Mouse (Mus musculus) right cerebral cortex, postnatal 10 days (tissue): ENCODE measurements around the gene Tesk2.

Source experiments
- DNase-seq, 2 experiments: peaks; one replicate each; pipeline ENCODE4 v3.0.0; 2021; ENCODE audit warnings: low spot score in 2 of 2

Tesk2 gene

GRCm38 (mm10) chr4:116719396-116719795 lies 1.4 kb upstream of the Tesk2 start:
- DNase-seq, result peak; percentile 78 to 85

GRCm38 (mm10) chr4:116721098-116721628 lies 415 bp downstream of the Tesk2 start:
- DNase-seq, result no peak

DNA sequence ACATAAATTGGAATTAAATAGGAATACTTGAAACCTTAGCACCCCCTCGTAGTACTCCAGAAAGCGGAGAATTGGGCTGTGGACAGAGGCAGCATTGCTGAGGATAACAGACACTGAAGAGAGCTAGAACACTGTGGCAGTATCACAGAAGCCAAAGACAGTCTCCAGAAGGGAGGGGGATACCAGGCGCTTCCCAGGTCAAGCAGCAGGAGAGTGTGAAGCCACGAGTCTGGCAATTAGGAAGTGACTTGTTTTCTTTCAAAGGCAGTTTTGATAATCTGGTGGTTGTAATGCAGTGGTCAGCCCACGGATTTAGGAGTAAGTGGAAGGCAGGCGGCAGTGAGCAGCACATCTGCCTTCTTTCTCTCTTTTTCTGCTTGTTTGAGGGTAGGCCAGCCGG lies 1.5 kb downstream of the Tesk2 start:
- DNase-seq, result no peak

GRCm38 (mm10) chr4:116725444-116725843 lies 4.7 kb downstream of the Tesk2 start:
- no peak for DNase-seq

DNA sequence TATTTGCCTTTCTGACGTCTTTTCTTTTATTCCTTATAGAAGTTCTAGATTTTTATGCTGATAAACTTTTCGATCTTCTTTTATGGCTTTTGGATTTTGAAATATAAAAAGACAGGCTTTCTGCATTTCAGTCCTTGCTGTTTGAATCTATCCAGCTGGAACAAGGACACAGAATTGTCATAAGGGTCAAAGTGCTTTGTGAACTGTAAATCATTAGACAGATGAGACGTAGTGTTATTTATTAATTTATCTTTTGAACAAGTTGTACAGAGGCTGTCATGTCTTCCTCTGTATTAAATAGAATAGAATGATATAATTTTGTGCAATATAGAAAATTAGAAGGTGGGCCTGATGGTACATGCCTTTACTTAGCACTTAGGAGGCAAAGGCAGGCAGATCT lies 6.7 kb downstream of the Tesk2 start:
- no peak for DNase-seq

DNA sequence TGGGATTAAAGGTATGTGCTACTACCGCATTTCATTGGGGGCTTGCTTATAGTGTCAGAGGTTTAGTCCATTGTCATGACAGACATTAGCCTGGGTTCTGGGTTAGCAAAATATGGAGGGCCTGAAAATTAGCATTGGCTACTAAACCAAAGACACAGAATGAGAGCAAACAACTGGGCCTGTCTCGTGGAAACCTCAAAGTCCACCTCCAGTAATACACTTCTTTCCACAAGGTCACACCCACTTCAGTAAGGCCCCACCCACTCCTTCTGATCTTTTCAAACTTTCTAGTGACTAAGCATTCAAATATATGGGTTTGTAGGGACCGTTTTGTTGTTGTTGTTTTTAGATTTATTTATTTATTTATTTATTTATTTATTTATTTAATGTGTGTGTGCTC lies 8.8 kb downstream of the Tesk2 start:
- no peak for DNase-seq

GRCm38 (mm10) chr4:116731077-116731476 lies 10.3 kb downstream of the Tesk2 start:
- DNase-seq, result no peak

- DNase-seq, result no peak
Measured at GRCm38 (mm10) chr4:116732355-116732754, 11.6 kb downstream of the Tesk2 start.

DNA sequence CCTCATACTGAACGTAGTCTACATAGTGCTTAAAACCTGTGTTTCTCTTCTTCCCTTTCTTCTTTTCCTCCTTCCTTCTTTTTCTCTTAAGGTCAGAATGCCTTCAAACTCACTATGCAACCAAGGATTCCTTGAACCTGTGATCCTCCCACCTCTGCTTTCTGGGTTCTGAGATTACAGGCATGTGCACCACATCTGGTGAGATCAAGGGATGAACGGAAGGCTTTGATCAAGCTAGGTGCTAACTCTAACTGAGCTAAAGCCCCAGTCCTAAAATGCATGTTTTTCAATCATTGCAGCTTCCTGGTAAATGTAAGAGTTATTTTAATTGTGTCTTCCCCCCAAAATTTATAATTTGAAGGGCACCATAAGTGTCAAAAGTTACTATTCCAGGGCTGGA lies 14.2 kb downstream of the Tesk2 start:
- no peak for DNase-seq

GRCm38 (mm10) chr4:116738972-116739751 lies 18.4 kb downstream of the Tesk2 start:
- no peak for DNase-seq

GRCm38 (mm10) chr4:116749750-116750149 lies 29.0 kb downstream of the Tesk2 start:
- no peak for DNase-seq

- no peak for DNase-seq
Measured at GRCm38 (mm10) chr4:116761914-116762313, 41.2 kb downstream of the Tesk2 start.

DNA sequence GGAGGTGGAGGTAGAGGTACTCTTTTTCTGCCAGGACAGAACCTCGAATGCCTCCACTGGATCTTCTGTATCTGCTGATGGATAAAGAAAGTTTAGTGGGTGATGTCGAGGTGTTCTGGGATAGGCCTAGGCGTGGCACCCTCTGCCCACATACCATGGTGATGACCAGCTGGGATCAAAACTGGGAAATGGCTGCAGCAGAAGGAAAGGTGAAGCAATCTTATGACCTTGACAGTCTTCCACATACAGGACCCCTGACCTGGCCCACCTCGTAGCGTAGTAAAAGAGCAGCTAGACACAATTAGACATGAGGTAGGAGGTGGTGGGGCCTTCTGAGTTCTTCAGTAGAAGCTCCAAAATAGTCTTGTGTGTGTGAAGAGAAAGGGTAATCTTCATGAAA lies 43.3 kb downstream of the Tesk2 start:
- DNase-seq, result no peak

- DNase-seq, result no peak
Measured at GRCm38 (mm10) chr4:116768510-116768909, 47.8 kb downstream of the Tesk2 start.

GRCm38 (mm10) chr4:116769060-116769459 lies 48.3 kb downstream of the Tesk2 start:
- no peak for DNase-seq

- no peak for DNase-seq
Measured at GRCm38 (mm10) chr4:116776391-116776790, 55.6 kb downstream of the Tesk2 start.

- DNase-seq, result no peak
Measured at GRCm38 (mm10) chr4:116777079-116777478, 56.3 kb downstream of the Tesk2 start.

GRCm38 (mm10) chr4:116780541-116780940 lies 59.8 kb downstream of the Tesk2 start:
- no peak for DNase-seq

GRCm38 (mm10) chr4:116781366-116781765 lies 60.6 kb downstream of the Tesk2 start:
- DNase-seq, result no peak

- no peak for DNase-seq
Measured at GRCm38 (mm10) chr4:116782171-116782570, 61.4 kb downstream of the Tesk2 start.

- DNase-seq, result no peak
Measured at GRCm38 (mm10) chr4:116786587-116786986, 65.8 kb downstream of the Tesk2 start.

GRCm38 (mm10) chr4:116787985-116788760 lies 67.4 kb downstream of the Tesk2 start:
- DNase-seq, result peak in 1 of 2 experiments; percentile 22

DNA sequence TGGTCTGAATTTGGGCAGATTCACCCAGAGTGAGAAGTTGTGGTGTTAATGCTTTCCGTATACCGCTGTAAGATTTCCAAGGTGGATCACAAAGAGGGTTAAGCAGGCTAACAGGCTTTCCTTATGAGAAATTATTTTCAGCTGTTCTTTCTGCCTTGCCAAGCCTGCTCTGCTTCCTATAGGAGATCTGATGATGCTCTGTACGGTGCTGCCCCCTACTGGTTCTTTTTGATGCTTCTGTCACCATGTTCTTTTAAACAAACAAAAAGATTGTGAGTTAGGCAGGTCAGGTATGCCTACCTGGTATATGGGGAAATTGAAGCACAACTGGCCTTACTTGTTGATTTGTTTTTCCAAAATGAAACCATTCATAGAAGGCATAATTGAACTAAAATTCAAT lies 68.2 kb downstream of the Tesk2 start:
- DNase-seq, result peak; percentile 87 to 89
